Mouse (Mus musculus): ENCODE results near the gene Rnd3.

DNA sequence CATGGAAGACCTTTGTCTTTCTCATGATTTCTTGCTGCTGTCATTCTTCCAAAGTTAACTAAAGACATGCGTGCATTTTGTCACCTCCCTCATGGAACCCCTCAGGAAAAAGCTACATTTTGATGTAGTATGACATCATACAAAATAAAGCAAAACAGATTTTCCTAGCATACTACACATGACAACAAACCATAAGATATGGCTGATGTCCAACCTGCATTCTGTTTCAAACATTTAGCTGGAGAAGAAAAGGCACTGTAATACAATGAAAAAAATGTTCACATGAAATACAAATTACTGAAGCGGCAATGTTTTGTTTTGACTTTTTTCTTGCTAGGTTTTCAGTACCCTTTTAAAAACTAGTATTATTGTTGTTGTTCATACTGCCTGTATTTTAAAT is 36.9 kb upstream of the Rnd3 start:
- TF ChIP-seq CTCF (IDR thresholded peaks at IDR 0.05; ENCODE audit: borderline replicate concordance, extremely low read depth, insufficient read depth, insufficient read length), result no peak
- no peak for TF ChIP-seq POLR2A (IDR thresholded peaks at IDR 0.05; ENCODE audit: borderline replicate concordance, extremely low read depth, insufficient read depth, insufficient read length, poor library complexity, severe bottlenecking)
